Mouse (Mus musculus): ENCODE measurements around the gene Slc19a3. TPM values are rescaled to one million over a fixed set of nuclear protein-coding genes. Genes with fewer than 3 reads are reported as not detected.

Gene Slc19a3
- total and polyA plus RNA-seq, 3 experiments: 0.46 to 3.1 (median 1.3) TPM

DNA sequence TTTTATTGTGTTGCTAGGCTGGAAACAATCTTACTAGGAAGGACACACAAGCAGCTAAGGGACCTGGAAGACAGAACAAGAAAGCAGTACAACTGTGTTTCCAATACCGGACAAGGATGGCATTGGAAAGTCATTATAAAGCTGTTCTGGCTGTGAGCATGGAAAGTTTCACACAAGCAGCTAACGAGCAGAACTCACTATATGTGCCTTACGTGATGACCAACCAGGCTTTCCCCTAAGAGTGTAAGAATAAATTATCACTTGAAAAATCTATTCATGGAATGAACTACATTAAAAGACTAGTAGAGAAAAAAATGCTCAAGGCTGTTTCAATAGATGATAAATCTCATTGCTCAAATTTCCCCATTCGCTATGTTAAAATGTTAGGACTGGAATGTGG lies 28.3 kb upstream of the Slc19a3 start:
- in situ Hi-C loops (cut with MboI; ENCODE audit: low pct_ligation_motif_present, low pct_unique_long_range_greater_than_20kb, low sequenced_read_pairs): loop anchor here (10.0 kb wide), 1 partner anchor 648 kb away; no protein-coding TSS in a partner anchor
- no peak for DNase-seq (ENCODE audit: extremely low read depth)
- Histone ChIP-seq H3K27me3 (replicated peaks) (no peaks in the 10 kb centered on the region), H3K4me3 (replicated peaks in 1 of 3; ENCODE audit: low read depth in 2 of 3, low read length in 2 of 3, poor library complexity in 1 of 3) (no peak overlapping the region), H3K4me1 (ENCODE audit: control insufficient read depth in 1 of 2, insufficient read depth in 2 of 2) (no peaks in the 10 kb centered on the region), H3K4me2 (ENCODE audit: insufficient read depth, low read depth, poor library complexity, severe bottlenecking) (no peak overlapping the region), H3K9me3 (replicated peaks; ENCODE audit: low read length) (peaks cover 2% of the 10 kb centered on the region), H3K27ac (ENCODE audit: insufficient read depth, low read depth) (no peak overlapping the region), H3K36me3 (replicated peaks in 1 of 2; ENCODE audit: control insufficient read depth in 1 of 2, insufficient read depth in 1 of 2, low read length in 1 of 2) (no peaks in the 10 kb centered on the region), H3K79me2 (replicated peaks; ENCODE audit: control insufficient read depth, extremely low read depth, insufficient read depth, poor library complexity, severe bottlenecking) (no peaks in the 10 kb centered on the region), H3K9ac (ENCODE audit: insufficient read depth, low read depth) (no peak overlapping the region)
- no peak for TF ChIP-seq UBTF (IDR thresholded peaks at IDR 0.05; ENCODE audit: low read depth, low read length)
- no peak for TF ChIP-seq MAX (IDR thresholded peaks at IDR 0.05; ENCODE audit: low read length)
- no peak for TF ChIP-seq EP300 (IDR thresholded peaks at IDR 0.05; ENCODE audit: low read length)
- no peak for TF ChIP-seq CHD1 (IDR thresholded peaks at IDR 0.05; ENCODE audit: low read depth, low read length)
- no peak for TF ChIP-seq BHLHE40 (IDR thresholded peaks at IDR 0.05; ENCODE audit: low read depth, low read length)
- no peak for TF ChIP-seq ZMIZ1 (IDR thresholded peaks at IDR 0.05; ENCODE audit: low read depth, low read length)
- no peak for TF ChIP-seq SMC3 (IDR thresholded peaks at IDR 0.05; ENCODE audit: low read depth, low read length)
- no peak for TF ChIP-seq NRF1 (IDR thresholded peaks at IDR 0.05; ENCODE audit: low read depth, low read length)
- TF ChIP-seq NELFE (IDR thresholded peaks at IDR 0.05; ENCODE audit: low read depth, low read length): no peak
- TF ChIP-seq RCOR1 (conservative IDR thresholded peaks at IDR 0.05; ENCODE audit: low read depth, low read length): no peak
- dilution Hi-C loops (cut with MboI; ENCODE audit: extremely low pct_ligation_motif_present, extremely low pct_unique_long_range_greater_than_20kb, low sequenced_read_pairs): no loop called here

- no peaks in the 10 kb centered on the region for H3K4me1 ChIP-seq (ENCODE audit: control insufficient read depth in 1 of 2, insufficient read depth in 2 of 2)
- no peak overlapping the region for H3K27ac ChIP-seq (ENCODE audit: insufficient read depth, low read depth)
- DNase-seq (ENCODE audit: extremely low read depth): peak; percentile 60
- H3K4me2 ChIP-seq (ENCODE audit: insufficient read depth, low read depth, poor library complexity, severe bottlenecking): 0 out of 2 replicates have a peak overlapping the region, but pooled peaks have one; percentile 29
- dilution Hi-C loops (cut with MboI; ENCODE audit: extremely low pct_ligation_motif_present, extremely low pct_unique_long_range_greater_than_20kb, low sequenced_read_pairs) (no loop called here), in situ Hi-C loops (cut with MboI; ENCODE audit: low pct_ligation_motif_present, low pct_unique_long_range_greater_than_20kb, low sequenced_read_pairs) (loop anchor here (10.0 kb wide), 1 partner anchor 650 kb away; no protein-coding TSS in a partner anchor)
- H3K9me3 ChIP-seq (replicated peaks; ENCODE audit: low read length): no peaks in the 10 kb centered on the region
- H3K9ac ChIP-seq (ENCODE audit: insufficient read depth, low read depth): no peak overlapping the region
- no peak overlapping the region for H3K4me3 ChIP-seq (replicated peaks in 1 of 3; ENCODE audit: low read depth in 2 of 3, low read length in 2 of 3, poor library complexity in 1 of 3)
- no peak for TF ChIP-seq E2F4 (IDR thresholded peaks at IDR 0.05; ENCODE audit: insufficient replicate concordance, low read depth, low read length)
- TF ChIP-seq MAZ (IDR thresholded peaks at IDR 0.05; ENCODE audit: low read depth, low read length): no peak
- no peak for TF ChIP-seq NRF1 (IDR thresholded peaks at IDR 0.05; ENCODE audit: low read depth, low read length)
- TF ChIP-seq NELFE (IDR thresholded peaks at IDR 0.05; ENCODE audit: low read depth, low read length): no peak
- TF ChIP-seq JUND (conservative IDR thresholded peaks at IDR 0.05; ENCODE audit: low read depth, low read length): no peak
- no peak for TF ChIP-seq BHLHE40 (IDR thresholded peaks at IDR 0.05; ENCODE audit: low read depth, low read length)
- no peak for TF ChIP-seq JUN (IDR thresholded peaks at IDR 0.05; ENCODE audit: insufficient read depth, low read depth, low read length)
- peak; percentile 79 to 85 for TF ChIP-seq CTCF (conservative IDR thresholded peaks at IDR 0.05 in 1 of 2, IDR thresholded peaks at IDR 0.05 in 1 of 2; ENCODE audit: low read depth in 2 of 2, low read length in 2 of 2)
- no peak for TF ChIP-seq HCFC1 (IDR thresholded peaks at IDR 0.05; ENCODE audit: low read depth, low read length)
- TF ChIP-seq TBP (conservative IDR thresholded peaks at IDR 0.05; ENCODE audit: low read depth, low read length): no peak
- peak; percentile 82 for TF ChIP-seq RAD21 (IDR thresholded peaks at IDR 0.05; ENCODE audit: low read depth, low read length)
- TF ChIP-seq ZC3H11A (IDR thresholded peaks at IDR 0.05; ENCODE audit: low read depth, low read length): peak; percentile 43; the same call in 1 of the 2 replicates
- peak; percentile 65 for TF ChIP-seq SMC3 (IDR thresholded peaks at IDR 0.05; ENCODE audit: low read depth, low read length)
- TF ChIP-seq TCF12 (IDR thresholded peaks at IDR 0.05; ENCODE audit: low read depth, low read length): no peak
- no peak for TF ChIP-seq RCOR1 (conservative IDR thresholded peaks at IDR 0.05; ENCODE audit: low read depth, low read length)
- TF ChIP-seq POLR2A (IDR thresholded peaks at IDR 0.05; ENCODE audit: low read depth, low read length): no peak
- no peak for TF ChIP-seq PAX5 (IDR thresholded peaks at IDR 0.05; ENCODE audit: low read length)
- peak; percentile 61; the same call in 1 of the 2 replicates for TF ChIP-seq ZNF384 (IDR thresholded peaks at IDR 0.05; ENCODE audit: low read depth, low read length)
- H3K27me3 ChIP-seq (replicated peaks): no peaks in the 10 kb centered on the region
- no peaks in the 10 kb centered on the region for H3K36me3 ChIP-seq (replicated peaks in 1 of 2; ENCODE audit: control insufficient read depth in 1 of 2, insufficient read depth in 1 of 2, low read length in 1 of 2)
- no peaks in the 10 kb centered on the region for H3K79me2 ChIP-seq (replicated peaks; ENCODE audit: control insufficient read depth, extremely low read depth, insufficient read depth, poor library complexity, severe bottlenecking)
Measured at GRCm38 (mm10) chr1:83064851-83065250, 26.6 kb upstream of the Slc19a3 start.
